10 mouse cellular contexts compared by ENCODE assay signal in the genomic region with DNA sequence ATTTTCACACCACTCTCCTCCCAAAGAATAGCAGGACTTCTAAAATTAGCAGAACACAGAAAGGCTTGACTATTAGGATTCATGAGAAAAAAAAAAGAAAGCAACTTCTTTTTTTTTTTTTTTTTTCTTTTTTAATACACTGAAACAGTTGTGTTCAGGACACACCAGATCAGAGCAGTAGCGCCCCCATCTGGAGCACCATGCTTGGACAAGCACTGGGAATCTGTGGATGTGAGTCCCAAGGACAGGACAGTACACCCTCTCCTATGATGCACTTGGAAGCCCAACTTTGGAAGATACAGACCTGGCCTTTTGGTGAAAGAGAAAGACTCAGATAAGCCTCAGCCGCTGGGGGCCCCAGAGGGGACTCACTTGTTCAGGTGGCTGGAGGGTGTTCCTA. TPM values are rescaled to one million over a fixed set of nuclear protein-coding genes. Genes with fewer than 3 reads are reported as not detected.
DNase-seq lines count a peak whose midpoint lies in the region.
"Had no signal": no experiment of that assay in that cellular context is flagged by ENCODE, and none has a peak within 500 bp of the region (broad histone marks: within the 10 kb centered on the region; RNA-seq: fewer than 3 reads in every experiment).

No protein-coding gene starts in this region.

- intact Hi-C loops in gastrocnemius, postnatal 14 days (cut with DNase I; ENCODE audit: low total_unique reads), result no loop called here

- DNase-seq in adrenal gland, postnatal 10 days, result peak; percentile 26
- no peak for DNase-seq in adrenal gland, adult 18-20 months (ENCODE audit: low spot score in 2 of 2)
- DNase-seq in gastrocnemius, postnatal 14 days, result peak; percentile 63
- DNase-seq in gastrocnemius, adult 18-20 months (ENCODE audit: low spot score), result no peak
- peak; percentile 48 to 53 for DNase-seq in layer of hippocampus, postnatal 10 days (ENCODE audit: low spot score in 2 of 2)
- no peak for DNase-seq in layer of hippocampus, postnatal 36 days
- peak; percentile 30 for DNase-seq in thymus, postnatal 4 days
- DNase-seq in thymus, postnatal 0 days (ENCODE audit: low spot score), result no peak
- DNase-seq: spleen, adult 18-20 months; thymus, adult 18-20 months had no signal

RNA-seq across cellular contexts. Expression of gene Tshz3, which starts 13.8 kb away (rescaled TPM):
- total RNA-seq in adrenal gland, postnatal 10 days (2021), result 1 to 10 TPM; 5.1 to 6.1 TPM
- 1 to 10 TPM; 3.4 to 3.8 TPM for total RNA-seq in adrenal gland, adult 18-20 months (2021)
- total RNA-seq in gastrocnemius, postnatal 14 days (2021), result 1 to 10 TPM; 5.0 to 5.3 TPM
- 1 to 10 TPM; 2.0 to 2.2 TPM for total RNA-seq in gastrocnemius, adult 18-20 months (2021)
- total RNA-seq in layer of hippocampus, postnatal 10 days (2021), result 10 to 100 TPM; 20.0 to 25.9 TPM
- 10 to 100 TPM; 12.4 to 12.9 TPM for total RNA-seq in layer of hippocampus, postnatal 36 days (2021)
- 0.64 and 0.99 TPM in 2 replicates for polyA plus RNA-seq in thymus, postnatal 0 days (2015; fragmentation: Nextera tagmentation; extraction: Ambion mirVana)

Comparison
In these comparisons a context has a peak if more than half of its experiments do, and no peak if none do; other contexts are left out.
1. DNase-seq: peak in adrenal gland, postnatal 10 days (single experiment), gastrocnemius, postnatal 14 days (single experiment), layer of hippocampus, postnatal 10 days (2 of 2) and thymus, postnatal 4 days (single experiment); none in adrenal gland, adult 18-20 months (0 of 2), gastrocnemius, adult 18-20 months (single experiment), layer of hippocampus, postnatal 36 days (0 of 2) and thymus, postnatal 0 days (single experiment).